Mouse (Mus musculus) testis, adult 2 months (tissue): ENCODE data around the gene Cx3cr1.

Experiments used
- CTCF ChIP-seq: fragments of 200-500 bp; IDR thresholded peaks from 2 replicates; pipeline ENCODE4 v1.5.1; 2012; ENCODE audit warnings: low read depth, mild to moderate bottlenecking, inconsistent platforms, low read length, moderate library complexity; ENCODE audit not compliant: control insufficient read depth, insufficient read depth, insufficient replicate concordance
- POLR2A ChIP-seq: fragments of 200-500 bp; IDR thresholded peaks from 2 replicates; pipeline ENCODE4 v1.6.1; 2012; ENCODE audit warnings: low read depth, mild to moderate bottlenecking, inconsistent platforms, low read length, moderate library complexity; ENCODE audit not compliant: control insufficient read depth

DNA sequence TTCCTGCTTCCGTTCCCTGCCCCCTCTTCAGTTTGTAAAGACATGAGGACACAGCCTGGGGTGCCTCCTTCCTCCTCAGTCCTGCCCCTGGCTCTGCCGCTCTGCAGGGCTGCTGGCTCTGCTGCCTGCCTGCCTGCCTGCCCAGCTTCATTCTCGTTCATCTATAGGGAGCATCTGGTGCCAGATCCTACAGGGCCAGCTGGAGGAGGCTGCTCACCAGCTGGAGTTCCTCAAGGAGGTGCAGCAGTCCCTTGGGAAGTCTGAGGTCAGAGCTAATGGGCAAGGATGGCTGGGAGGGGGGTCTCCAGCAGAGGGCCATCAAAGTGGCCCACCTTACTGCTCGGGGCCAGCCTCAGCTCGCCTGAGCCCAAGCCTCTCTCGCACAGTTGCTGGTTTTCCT, 119.2 kb downstream of the Cx3cr1 start:
- TF ChIP-seq CTCF (no peak), POLR2A (no peak)
